Mouse (Mus musculus): ENCODE measurements around the gene Hcrtr1.

Gene Hcrtr1

DNA sequence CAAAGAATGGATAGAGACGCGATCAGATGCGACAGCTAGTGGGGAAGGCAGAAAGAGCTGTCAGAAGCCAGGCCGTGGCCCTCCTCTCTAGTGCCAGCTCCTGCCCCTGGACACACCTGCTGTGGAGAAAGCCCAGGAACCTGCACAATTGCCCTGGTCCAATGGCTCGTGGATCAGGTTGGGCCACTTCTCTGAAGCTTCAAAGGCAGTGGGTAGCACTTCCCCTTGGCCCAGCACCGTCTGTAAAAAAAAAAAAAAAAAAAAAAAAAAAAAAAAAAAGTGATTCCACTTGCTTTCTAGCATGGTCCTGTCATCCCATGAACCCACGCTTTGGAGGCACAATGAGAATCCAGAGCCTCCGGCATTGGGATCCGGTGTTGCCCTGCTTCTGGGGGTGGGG, 28.7 kb upstream of the Hcrtr1 start:
- DNase-seq (ENCODE audit: low spot score) = no peak

- DNase-seq (ENCODE audit: low spot score) = no peak
Observed at GRCm38 (mm10) chr4:130167321-130167720, 28.2 kb upstream of the Hcrtr1 start.

GRCm38 (mm10) chr4:130166592-130166991, 27.4 kb upstream of the Hcrtr1 start:
- no peak for DNase-seq (ENCODE audit: low spot score)

DNA sequence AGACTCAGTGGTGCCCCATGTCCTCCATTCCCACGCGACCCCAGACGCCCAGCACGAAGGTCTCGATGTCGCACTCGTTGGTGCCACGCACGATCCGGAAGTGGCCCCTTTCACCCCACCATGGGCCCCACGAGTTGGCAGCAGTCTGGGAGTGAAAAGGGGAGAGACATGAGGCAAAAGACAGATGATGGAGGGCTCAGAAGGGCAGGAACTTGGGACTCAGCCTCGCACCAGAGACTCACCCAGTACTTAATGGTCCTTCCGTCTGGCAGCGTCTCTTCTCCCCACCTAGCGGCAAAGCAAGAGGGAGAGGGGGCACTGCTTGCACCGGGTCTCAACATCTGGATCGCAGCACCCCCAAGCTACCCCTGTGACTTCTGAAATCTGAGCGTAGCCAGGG, 26.9 kb upstream of the Hcrtr1 start:
- DNase-seq (ENCODE audit: low spot score) = no peak

GRCm38 (mm10) chr4:130164121-130164520, 25.0 kb upstream of the Hcrtr1 start:
- no peak for DNase-seq (ENCODE audit: low spot score)

DNA sequence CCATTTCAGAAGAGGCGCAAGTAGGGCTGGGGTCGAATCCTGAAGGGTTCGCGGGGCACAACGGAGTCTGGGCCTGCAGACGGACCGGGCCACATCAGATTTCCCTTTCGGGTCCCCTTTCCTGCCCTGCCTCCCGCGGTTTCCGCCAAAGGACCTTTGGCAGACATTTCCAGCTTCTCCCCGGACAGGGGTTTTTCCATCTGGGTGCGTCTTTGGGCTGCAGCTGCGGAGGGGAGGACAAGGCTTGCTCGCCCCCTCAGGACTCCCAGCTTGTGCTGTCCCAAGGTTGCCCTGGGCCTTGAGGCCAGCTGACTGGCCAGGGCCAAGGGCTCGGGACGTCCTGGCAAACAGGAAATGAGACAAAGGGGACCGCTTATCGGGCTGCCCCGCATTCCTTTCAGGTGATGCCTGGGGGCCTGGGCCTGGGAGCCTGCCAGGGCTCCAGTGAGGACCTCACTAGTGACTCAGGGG, 24.3 kb upstream of the Hcrtr1 start:
- DNase-seq (ENCODE audit: low spot score) = peak; percentile 44

- DNase-seq (ENCODE audit: low spot score) = no peak
Observed at GRCm38 (mm10) chr4:130161349-130161748, 22.2 kb upstream of the Hcrtr1 start.

DNA sequence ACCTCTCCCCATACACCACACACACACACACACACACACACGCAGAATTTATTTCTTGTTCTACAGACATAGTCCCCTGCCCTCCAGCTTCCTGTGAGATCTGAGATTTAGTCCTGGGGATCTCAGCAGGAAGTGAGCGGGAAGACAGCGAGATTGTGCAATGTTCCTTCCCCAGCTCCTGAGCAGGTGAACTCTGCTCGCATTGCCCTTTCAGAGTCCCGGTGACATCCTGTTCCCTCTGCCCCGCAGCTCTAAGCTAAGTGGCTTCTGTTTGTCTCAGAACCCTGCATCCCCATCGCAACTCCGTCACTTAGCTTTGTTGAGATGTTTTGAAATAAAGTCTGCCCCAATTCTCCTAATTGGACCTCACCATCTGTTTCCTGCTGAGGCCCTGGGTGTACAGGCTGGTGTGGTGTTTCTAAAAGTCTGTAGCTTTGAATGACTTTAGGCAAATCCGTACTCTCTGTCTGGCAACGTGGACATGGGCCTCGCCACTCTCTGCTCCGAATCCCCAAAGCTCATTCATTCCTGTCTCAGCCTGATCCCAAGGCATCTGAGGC, 17.7 kb upstream of the Hcrtr1 start:
- DNase-seq (ENCODE audit: low spot score) = no peak

DNA sequence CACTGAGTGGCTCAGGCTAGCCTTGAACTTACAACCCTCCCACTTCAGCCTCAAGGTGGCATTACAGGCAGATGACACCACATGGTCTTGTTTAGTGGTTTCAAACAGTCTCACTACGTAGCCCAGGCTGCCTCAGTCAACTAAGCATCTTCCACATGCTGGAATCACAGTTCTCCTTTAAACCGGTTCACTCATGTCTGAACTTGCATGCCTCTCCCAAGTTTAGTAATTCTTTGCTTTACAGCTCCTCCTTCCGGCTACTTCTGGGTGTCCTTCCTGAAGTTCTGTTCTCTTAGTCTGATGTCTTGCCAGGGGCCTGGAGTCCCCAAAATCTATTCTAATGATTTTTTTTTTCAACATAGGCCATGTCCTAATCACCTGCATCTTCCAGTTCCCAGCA, 15.1 kb upstream of the Hcrtr1 start:
- DNase-seq (ENCODE audit: low spot score) = no peak

- no peak for DNase-seq (ENCODE audit: low spot score)
Observed at GRCm38 (mm10) chr4:130148405-130148804, 9.2 kb upstream of the Hcrtr1 start.

GRCm38 (mm10) chr4:130141786-130142185, 2.6 kb upstream of the Hcrtr1 start:
- DNase-seq (ENCODE audit: low spot score) = no peak

DNA sequence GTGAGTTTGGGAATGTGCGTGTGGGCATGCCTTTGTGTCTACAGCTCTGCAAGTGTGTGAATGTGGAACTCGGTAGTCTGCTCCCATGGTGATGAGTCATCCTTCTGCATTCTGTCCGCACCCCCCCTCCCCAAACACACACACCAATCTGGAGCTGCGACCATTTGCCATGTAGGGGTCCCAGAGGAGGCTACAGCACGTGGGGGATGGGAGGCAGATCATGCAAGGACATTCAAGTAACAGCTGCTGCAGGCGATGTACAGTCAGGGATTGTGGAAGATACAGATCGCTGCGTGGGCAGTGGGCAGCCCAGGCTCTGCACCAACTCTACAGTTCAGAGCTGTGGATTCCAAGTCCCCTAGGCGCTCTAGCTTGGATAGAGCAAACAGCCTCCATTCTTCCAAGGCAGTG, 1.8 kb upstream of the Hcrtr1 start:
- DNase-seq (ENCODE audit: low spot score) = no peak

DNA sequence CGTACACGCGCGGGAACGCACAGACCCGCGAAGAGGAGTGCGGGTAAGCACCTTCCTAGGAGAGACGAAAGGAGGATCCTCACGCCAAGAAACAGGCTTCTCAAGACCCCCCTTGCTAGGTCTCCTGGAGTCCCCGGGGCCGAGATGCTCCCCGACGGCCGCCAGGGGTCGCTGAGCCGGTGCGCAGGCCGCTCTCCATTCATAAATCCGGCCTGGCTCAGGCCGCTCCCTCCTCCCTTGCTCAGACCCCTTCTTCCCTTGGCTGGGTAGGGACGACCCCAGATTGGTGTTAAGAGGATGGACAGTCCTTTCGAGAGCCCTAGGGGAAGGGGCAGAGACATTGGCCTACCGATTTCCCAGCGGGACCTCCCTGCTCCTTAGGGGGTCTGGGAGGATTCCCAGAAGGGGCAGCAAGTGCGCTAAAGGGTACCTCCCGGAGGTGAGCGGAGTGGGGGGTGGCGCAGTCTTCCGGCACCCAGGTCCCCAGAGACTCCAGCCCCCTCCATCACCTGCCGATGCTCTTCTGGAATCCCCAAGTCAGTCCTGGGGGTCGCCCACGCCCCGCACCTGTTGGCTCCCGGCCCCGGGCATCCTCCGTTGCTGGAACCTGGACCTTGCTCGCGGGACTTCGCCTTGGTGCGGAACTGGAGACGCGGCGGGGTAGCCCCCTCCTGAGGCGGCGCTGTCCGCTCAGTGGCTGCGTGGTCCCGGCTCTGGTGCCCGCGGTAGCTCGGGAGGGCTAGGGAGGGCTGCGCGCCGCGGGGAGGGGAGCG, 532 bp downstream of the Hcrtr1 start:
- DNase-seq (ENCODE audit: low spot score) = peak; percentile 77

DNA sequence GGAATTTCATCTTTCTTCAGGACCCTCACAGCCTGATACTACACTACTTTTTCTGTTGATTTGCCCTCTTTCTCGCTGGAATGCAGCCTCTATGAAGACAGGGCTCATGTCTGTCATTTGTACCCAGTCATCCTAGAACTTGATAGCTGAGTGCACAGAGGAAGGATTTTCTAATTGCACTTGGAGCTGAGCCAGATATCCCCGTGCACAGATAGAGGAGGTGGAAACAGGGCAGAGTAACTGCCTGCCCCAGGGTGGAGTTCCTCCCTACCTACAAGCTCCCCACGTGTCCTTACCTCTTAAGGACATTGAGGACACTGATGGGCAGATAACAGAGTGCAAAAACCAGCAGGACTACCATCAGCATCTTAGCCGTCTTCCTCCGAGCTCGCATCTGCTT, 5.8 kb downstream of the Hcrtr1 start:
- no peak for DNase-seq (ENCODE audit: low spot score)

DNA sequence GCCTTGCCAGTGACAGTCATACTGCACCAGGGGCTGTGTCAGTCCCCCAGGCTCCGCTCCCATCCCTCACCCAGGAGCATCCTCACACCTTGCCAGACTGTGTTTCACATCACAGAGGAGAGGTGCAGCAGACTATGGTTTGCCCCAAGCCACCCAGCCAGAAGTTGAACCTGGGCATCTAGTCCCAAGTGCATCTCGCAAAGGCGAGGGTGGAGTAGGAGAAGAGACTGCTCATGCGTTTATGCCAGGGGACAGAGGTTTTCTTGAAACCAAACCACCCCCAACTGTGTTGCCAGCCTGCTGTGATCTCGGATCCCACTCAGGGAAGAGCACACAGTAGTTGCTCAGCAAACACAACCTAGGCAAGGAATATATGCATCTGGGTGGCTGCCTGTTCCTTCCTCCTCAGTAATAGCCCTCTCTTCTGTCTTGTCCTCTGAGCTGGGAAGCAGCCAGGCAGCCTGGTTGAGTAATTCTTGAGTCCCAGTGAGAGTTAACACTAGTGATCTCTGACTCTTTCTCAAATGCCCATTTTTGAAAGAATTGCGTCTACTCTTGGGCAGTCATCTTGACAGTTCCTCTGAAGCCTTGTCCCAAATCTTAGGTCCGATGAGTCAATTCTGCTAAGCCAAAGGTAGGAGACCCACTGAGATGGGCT, 7.6 kb downstream of the Hcrtr1 start:
- no peak for DNase-seq (ENCODE audit: low spot score)

DNA sequence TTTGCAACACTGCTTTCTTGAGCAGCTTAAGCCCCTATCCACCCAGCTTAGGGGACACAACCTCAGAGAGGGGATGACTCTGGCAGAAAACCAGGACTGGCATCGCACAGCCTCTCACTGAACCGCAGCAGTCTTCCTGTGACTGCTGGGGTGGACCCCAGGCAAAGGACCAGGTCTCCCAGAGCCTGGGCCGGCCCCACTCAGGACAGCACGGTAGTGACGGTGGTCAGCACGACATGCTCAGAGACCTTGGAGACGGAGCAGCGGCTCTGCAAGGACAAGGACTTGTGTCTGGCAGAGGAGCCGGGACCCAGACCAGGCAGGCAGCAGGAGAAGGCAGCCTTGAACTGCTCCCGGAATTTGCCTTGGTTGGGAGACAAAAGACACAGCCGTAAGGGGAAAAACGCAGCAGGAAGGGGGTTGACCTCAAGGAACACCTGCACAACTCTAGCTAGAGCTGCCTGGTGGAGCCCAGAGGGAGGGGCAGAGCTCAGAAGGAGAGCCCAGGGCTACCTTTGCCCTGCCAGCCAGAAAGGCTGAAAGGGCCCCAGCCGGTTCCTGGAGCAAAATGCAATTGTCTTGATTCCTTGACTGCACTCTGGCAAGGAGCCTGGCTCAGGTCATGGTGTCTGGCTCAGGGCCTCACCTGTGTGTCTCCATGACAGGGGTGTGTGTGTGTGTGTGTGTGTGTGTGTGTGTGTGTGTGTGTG, 8.4 kb downstream of the Hcrtr1 start:
- DNase-seq (ENCODE audit: low spot score) = peak; percentile 61

DNA sequence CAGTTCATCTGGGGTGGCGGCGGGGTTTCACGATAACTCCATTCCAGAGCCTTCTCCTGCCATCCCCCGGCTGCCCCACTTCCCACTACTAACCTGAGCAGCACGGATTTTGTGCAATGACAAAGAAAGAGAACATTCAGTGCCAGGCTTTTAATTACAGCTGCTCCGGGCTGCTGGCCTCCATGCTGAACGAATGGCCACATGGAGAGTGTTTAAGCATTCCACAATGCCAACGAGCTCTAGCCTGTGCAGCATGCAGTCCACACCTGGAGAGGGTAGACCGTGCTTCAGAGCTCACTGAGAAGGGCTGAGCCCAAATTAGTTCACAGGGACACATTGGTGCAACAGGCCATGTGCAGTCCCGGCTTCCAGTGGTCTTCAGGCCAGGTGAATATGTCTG, 9.1 kb downstream of the Hcrtr1 start:
- no peak for DNase-seq (ENCODE audit: low spot score)

GRCm38 (mm10) chr4:130128907-130129306, 10.3 kb downstream of the Hcrtr1 start:
- DNase-seq (ENCODE audit: low spot score) = no peak

GRCm38 (mm10) chr4:130125935-130126334, 13.2 kb downstream of the Hcrtr1 start:
- DNase-seq (ENCODE audit: low spot score) = no peak

GRCm38 (mm10) chr4:130125164-130125563, 14.0 kb downstream of the Hcrtr1 start:
- DNase-seq (ENCODE audit: low spot score) = no peak

DNA sequence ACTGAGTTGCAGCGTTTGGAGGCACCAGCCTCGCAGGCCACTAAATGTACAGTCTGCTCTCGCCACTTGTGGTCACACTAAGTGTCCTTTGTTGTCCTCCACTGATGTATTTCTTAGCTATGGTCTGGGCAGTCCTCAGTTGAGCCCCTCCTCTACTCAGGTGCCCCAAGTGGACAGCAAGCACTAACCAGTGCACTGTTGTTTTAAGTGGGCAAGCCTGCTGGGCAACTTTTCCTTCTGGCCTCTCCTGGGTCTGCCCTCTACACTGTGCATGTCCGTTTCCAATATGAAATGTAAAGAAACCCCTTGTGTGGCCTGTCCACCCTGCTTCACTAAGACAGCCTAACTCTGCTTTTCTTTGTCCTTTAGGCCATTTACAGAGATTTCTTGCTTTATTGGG, 15.0 kb downstream of the Hcrtr1 start:
- no peak for DNase-seq (ENCODE audit: low spot score)

GRCm38 (mm10) chr4:130123020-130123419, 16.1 kb downstream of the Hcrtr1 start:
- DNase-seq (ENCODE audit: low spot score) = no peak

DNA sequence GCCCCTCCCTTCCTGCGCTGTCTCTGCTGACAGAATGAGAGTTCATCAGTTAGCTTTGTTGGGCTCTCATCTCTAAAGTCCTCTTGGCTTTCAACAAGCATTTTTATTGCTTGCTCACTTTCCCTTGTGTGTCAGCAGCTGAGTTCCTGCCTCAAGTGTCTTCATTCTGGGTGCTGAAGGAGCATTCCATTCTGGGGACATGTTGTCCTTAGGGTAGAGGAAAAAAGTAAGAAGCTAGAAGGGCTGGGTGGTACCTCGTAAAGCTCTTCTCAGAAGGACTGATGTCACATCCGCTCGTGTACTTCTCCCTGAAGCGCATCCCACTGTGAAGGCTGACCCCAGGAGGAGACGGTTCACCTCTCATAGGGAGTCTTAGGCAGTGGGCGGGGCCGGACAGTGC, 17.6 kb downstream of the Hcrtr1 start:
- DNase-seq (ENCODE audit: low spot score) = no peak

Data from ovary, postnatal 36 days (tissue).